Mouse (Mus musculus) C3H10T1/2 (cell line): ENCODE data around the gene Catsper2. TPM values are rescaled to one million over a fixed set of nuclear protein-coding genes. Genes with fewer than 3 reads are reported as not detected.

Experiments used
- polyA plus RNA-seq, 2 experiments: library from polyadenylated mRNA; unstranded; fragments of >200 nt; fragmentation: generic; extraction: Trizol; gene quantifications; one replicate each; pipeline ENCODE4 v1.2.1; 2012; ENCODE audit warnings: missing spikeins in 2 of 2

Catsper2 gene
- 1 to 10 TPM in 1 of 2 experiments, under 1 TPM in 1; 0.56 to 2.3 TPM for polyA plus RNA-seq

GRCm38 (mm10) chr2:121413387-121414042, at the start of gene Catsper2, which contains the start of gene Pdia3:
Gene Catsper2, minus strand, starts transcription at chr2:121413792.
Gene Pdia3, plus strand, starts transcription at chr2:121413775.

GRCm38 (mm10) chr2:121456692-121457642, 43.4 kb upstream of the Catsper2 start, which contains the start of gene Serinc4:
Gene Serinc4, minus strand, starts transcription at chr2:121456781.

GRCm38 (mm10) chr2:121452990-121453389, 39.4 kb upstream of the Catsper2 start, which contains the start of gene Hypk:
Gene Hypk, plus strand, starts transcription at chr2:121453290.

GRCm38 (mm10) chr2:121448739-121449535, 35.3 kb upstream of the Catsper2 start, which contains the start of gene Serf2:
Gene Serf2, plus strand, starts transcription at chr2:121449195.

GRCm38 (mm10) chr2:121444178-121444577, 30.6 kb upstream of the Catsper2 start, which contains the start of gene Ell3:
Gene Ell3, minus strand, starts transcription at chr2:121444278.

GRCm38 (mm10) chr2:121386961-121387575, 26.5 kb downstream of the Catsper2 start, which contains the start of gene Strc:
Gene Strc, minus strand, starts transcription at chr2:121387168.

GRCm38 (mm10) chr2:121357494-121357893, 56.1 kb downstream of the Catsper2 start, which contains the start of gene Ckmt1:
Gene Ckmt1, plus strand, starts transcription at chr2:121357714.

GRCm38 (mm10) chr2:121354820-121355592, 58.6 kb downstream of the Catsper2 start, which contains the start of gene Ppip5k1:
Gene Ppip5k1, minus strand, starts transcription at chr2:121355396.

Other genes starting within 250 kb of the Catsper2 start
- 10 to 100 TPM in 1 of 2 experiments, 1 to 10 TPM in 1; 3.5 to 12.2 TPM for gene Tubgcp4, start 243.1 kb downstream of the Catsper2 start, polyA plus RNA-seq
- 1 to 10 TPM in 1 of 2 experiments, under 1 TPM in 1; 0.96 to 3.4 TPM for gene Zscan29, start 242.7 kb downstream of the Catsper2 start, polyA plus RNA-seq
- 10 to 100 TPM in 1 of 2 experiments, 1 to 10 TPM in 1; 1.9 to 16.1 TPM for gene Trp53bp1, start 142.4 kb downstream of the Catsper2 start, polyA plus RNA-seq
- 10 to 100 TPM in 1 of 2 experiments, 1 to 10 TPM in 1; 9.6 to 20.3 TPM for gene Map1a, start 124.2 kb downstream of the Catsper2 start, polyA plus RNA-seq
- 1 to 10 TPM; 1.7 to 5.2 TPM for gene Ppip5k1, start 58.4 kb downstream of the Catsper2 start, polyA plus RNA-seq
- under 1 TPM; 0.33 to 0.79 TPM for gene Ckmt1, start 56.1 kb downstream of the Catsper2 start, polyA plus RNA-seq
- gene Strc, start 26.6 kb downstream of the Catsper2 start, polyA plus RNA-seq: not detected
- gene Pdia3, start within 50 bp of the Catsper2 start, polyA plus RNA-seq: 100 to 1,000 TPM in 1 of 2 experiments, 10 to 100 TPM in 1; 29.7 to 200 TPM
- under 1 TPM in 1 of 2 experiments, not detected in 1; 0.14 TPM for gene Ell3, start 30.5 kb upstream of the Catsper2 start, polyA plus RNA-seq
- gene Serf2, start 35.4 kb upstream of the Catsper2 start, polyA plus RNA-seq: 1,000 to 10,000 TPM in 1 of 2 experiments, 100 to 1,000 TPM in 1; 627 to 1,090 TPM
- gene Hypk, start 39.5 kb upstream of the Catsper2 start, polyA plus RNA-seq: 10 to 100 TPM; 12.1 to 14.8 TPM
- under 1 TPM in 1 of 2 experiments, not detected in 1; 0.55 TPM for gene Serinc4, start 43.0 kb upstream of the Catsper2 start, polyA plus RNA-seq
- gene Mfap1b, start 60.3 kb upstream of the Catsper2 start, polyA plus RNA-seq: 10 to 100 TPM in 1 of 2 experiments, 1 to 10 TPM in 1; 1.0 to 11.0 TPM
- gene Mfap1a, start 92.9 kb upstream of the Catsper2 start, polyA plus RNA-seq: 1 to 10 TPM in 1 of 2 experiments, under 1 TPM in 1; 0.75 to 9.4 TPM
- gene Wdr76, start 92.9 kb upstream of the Catsper2 start, polyA plus RNA-seq: 1 to 10 TPM in 1 of 2 experiments, under 1 TPM in 1; 0.37 to 1.7 TPM